Mouse (Mus musculus) brain, adult 2 months (tissue): ENCODE measurements around the gene Taco1.

Experiments used
- DNase-seq: peaks from one replicate; pipeline ENCODE4 v3.0.0; 2011; ENCODE audit warnings: low read depth, low spot score

Gene Taco1

GRCm38 (mm10) chr11:106061311-106061710 lies 4.5 kb upstream of the Taco1 start:
- DNase-seq = no peak

GRCm38 (mm10) chr11:106063756-106064155 lies 2.1 kb upstream of the Taco1 start:
- peak; percentile 51 for DNase-seq

GRCm38 (mm10) chr11:106065073-106065922 lies 563 bp upstream of the Taco1 start:
- DNase-seq = no peak

GRCm38 (mm10) chr11:106066616-106067015 lies 755 bp downstream of the Taco1 start:
- peak; percentile 95 for DNase-seq

GRCm38 (mm10) chr11:106073774-106074173 lies 7.9 kb downstream of the Taco1 start:
- no peak for DNase-seq

- DNase-seq = peak; percentile 80
Observed at GRCm38 (mm10) chr11:106076321-106076720, 10.5 kb downstream of the Taco1 start.

GRCm38 (mm10) chr11:106083708-106084701 lies 18.1 kb downstream of the Taco1 start, which contains the start of gene Map3k3:
TSS of gene Map3k3 (plus strand) at chr11:106084613.
- peak; percentile 100 for DNase-seq

GRCm38 (mm10) chr11:106084911-106085561 lies 19.2 kb downstream of the Taco1 start:
- peak; percentile 73 for DNase-seq

- DNase-seq = no peak
Observed at GRCm38 (mm10) chr11:106098223-106098622, 32.4 kb downstream of the Taco1 start.

- DNase-seq = peak; percentile 30
Observed at GRCm38 (mm10) chr11:106102866-106103265, 37.0 kb downstream of the Taco1 start.

- DNase-seq = peak; percentile 19
Observed at GRCm38 (mm10) chr11:106106047-106106587, 40.3 kb downstream of the Taco1 start.

GRCm38 (mm10) chr11:106111688-106112087 lies 45.8 kb downstream of the Taco1 start:
- DNase-seq = no peak

- no peak for DNase-seq
Observed at GRCm38 (mm10) chr11:106122221-106122620, 56.4 kb downstream of the Taco1 start.

GRCm38 (mm10) chr11:106122736-106123135 lies 56.9 kb downstream of the Taco1 start:
- DNase-seq = peak; percentile 35
